Mouse (Mus musculus) kidney, postnatal 25 days (tissue): ENCODE measurements at regions not wholly inside any gene's neighbourhood (a gene's known extent, or its start where the extent isn't known, plus 50 kb on each side); places are given as distances from the start of the nearest gene placed in this dataset.
"Not testable (repeated sequence)": the region's sequence is repeated elsewhere in the genome, so short reads cannot be mapped to it uniquely, and the experiment has no call there.

Experiments
- DNase-seq, 2 experiments: peaks; one replicate each; pipeline ENCODE4 v3.0.0; 2021; ENCODE audit warnings: mixed read lengths in 2 of 2

DNA sequence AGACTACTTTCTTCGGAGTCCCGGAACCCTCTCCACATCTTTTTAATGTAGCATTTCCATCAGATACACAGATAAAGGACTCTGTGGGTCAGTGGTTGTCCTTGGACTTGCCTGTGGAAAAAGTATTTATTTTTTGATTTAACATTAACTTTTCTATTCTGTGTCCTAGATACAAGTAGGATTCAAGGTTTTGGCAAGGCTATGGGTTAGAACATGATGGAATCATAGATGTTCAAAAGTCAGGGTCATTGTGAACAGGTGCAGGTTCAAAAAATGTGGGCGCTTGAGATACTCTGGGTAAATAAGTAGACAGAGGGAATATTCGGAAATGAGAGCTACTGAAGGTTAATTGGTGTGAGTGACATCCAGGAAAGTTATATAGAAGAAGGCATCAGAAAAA is 347.7 kb downstream of the Cypt12 start:
- no peak for DNase-seq

DNA sequence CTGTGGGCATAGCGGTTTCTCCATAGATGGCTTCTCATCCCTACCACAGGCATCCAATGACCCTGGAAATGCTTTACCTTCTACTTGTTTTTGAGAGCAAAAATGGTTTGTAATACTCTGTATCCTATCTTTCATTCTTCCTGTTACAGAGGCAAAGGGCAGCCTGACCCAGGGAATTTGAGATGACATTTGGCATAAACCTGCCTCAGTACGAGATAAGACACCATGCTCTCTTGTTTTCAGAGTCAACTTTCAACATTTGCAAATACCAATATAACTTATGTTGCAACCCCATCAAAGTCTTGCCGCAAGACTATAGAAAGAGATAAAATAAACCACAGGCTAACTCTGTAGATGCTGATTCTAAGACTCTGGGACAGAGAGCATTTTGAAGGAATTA is 350.5 kb downstream of the Cypt12 start:
- DNase-seq: no peak

DNA sequence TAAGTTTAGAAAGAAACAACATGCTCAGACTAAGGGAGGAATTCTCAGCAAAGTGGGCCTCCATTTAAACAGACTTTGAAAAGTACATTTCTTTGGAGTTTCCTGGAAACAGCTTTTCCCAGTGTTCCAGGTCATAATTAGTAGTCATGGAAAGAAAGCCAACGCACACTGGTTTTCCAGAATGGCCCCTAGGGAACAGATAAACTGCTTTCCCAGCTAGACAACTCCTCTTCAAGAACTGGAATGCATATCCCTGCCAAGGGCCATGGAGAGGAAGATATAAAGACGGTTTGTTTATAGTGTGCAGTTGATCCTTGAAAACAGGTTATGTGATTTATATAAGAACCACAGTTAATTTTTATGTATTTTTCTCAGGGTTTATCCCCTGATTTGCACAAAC is 351.3 kb downstream of the Cypt12 start:
- DNase-seq: no peak

DNA sequence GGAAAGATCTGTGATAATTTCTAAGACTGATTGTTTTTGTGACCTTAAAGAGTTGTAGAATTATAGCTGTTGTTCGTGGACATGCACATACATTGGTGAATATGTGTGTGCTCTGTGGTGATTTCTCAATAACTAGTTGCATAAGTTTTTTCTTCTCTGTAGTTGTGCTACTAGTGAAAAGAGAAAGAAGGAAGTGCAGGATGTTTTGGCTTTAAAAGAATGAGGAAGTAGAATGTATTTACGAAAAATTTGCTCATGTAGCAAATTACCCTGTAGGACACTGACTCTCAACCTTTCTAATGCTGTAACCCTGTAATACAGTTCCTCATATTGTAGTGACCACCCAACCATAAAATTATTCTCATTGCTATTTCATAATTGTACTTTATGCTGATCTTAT is 371.2 kb downstream of the Cypt12 start:
- DNase-seq: no peak

DNA sequence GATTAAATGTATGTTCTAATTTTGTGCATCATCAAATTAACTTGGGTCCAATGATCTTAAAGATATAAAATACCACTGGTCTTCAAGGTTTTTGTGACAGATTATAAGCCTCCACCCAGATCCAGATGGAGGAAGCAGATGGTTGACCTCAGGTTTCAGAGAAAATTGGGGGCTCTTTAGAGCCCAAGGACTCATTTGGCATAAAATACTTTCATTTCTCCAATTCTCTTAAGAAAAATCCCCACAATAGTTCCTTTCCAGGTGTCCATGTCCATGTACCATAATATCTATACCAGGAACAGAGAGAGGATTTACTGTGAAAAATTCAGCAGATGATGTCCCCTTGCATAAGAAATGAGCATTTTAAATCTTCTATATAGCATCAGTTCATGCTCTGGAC is 385.0 kb downstream of the Cypt12 start:
- no peak for DNase-seq

DNA sequence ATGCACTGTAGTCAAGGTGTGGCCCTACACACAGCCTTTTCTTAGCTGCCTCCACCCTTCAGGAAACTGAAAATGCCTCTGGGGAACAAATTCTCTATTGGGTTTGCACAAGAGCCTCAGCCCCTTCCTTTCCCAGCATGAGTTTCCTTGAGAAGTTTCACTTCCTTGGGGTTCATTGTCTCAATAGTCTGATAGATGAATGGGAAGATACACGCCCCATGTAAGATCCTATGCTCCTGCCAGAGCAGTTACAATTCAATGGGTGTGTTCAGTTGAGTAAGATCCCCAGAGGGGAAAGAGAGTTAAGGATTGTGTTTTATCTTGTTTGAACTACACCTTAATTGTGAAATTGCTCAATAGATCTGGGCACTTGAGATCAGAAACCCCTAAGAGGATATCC is 391.0 kb downstream of the Cypt12 start:
- DNase-seq: no peak

DNA sequence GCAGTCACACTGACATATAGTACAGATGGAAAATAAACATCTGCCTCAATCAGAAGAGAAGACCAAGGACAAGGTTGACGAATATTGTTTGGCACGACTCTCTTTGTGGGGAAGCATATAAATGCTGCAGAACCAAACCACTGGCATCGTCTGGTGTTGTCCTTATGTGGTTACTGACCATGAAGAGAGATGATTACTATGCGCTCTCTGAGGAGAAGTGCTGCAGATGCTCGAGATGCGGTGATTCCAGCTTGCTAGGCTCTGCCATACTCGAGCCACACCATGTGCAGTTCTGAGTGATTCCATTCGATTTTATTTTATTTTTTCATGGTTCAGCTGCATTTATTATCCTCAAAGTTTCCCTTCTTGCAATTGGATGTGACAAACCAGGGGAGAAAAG is 393.5 kb downstream of the Cypt12 start:
- DNase-seq: no peak

DNA sequence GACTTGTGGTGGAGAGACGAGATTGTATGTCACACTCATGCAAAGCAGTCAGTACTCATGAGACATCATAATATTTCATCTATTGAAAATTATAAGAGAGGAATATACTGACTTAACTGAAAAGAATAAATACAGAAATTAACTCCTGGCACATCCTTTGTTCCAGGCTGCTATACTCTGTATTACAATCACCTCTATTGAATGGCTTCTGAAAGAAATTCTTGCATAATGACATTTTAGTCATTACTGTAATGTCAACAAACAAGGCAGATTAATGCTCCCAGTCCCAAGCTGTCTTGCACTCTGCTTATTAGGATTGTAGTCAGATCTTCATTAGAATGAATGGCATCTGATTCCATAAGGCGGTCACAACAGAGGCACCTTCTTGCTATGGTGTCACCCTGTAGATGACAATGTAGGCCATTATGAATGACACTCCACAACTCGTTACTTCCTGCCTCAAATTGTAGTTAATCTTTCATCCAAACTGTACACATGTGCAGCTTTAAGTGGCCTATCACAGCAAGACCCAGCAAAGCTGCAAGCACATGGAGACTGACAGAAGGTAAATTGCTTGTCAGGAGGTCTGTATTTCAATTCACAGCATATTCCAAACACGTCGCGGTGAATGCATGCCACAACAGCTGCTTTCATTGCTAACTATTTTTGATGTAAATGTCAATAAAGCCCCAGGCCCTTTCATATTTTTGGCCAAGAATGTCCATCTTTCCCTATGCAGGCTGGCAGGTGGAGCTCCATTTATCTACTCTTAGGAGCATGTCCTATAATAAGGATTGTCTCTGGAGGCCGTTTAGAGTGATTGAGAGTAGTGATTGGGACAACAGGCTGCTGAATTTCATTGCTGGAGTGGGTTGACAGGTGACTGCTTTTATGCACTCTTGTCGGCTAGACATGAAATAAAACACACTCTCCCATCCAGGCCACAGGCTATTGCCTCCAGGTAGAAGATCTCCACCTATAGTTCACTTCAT is 430.1 kb downstream of the Cypt12 start:
- DNase-seq: no peak

DNA sequence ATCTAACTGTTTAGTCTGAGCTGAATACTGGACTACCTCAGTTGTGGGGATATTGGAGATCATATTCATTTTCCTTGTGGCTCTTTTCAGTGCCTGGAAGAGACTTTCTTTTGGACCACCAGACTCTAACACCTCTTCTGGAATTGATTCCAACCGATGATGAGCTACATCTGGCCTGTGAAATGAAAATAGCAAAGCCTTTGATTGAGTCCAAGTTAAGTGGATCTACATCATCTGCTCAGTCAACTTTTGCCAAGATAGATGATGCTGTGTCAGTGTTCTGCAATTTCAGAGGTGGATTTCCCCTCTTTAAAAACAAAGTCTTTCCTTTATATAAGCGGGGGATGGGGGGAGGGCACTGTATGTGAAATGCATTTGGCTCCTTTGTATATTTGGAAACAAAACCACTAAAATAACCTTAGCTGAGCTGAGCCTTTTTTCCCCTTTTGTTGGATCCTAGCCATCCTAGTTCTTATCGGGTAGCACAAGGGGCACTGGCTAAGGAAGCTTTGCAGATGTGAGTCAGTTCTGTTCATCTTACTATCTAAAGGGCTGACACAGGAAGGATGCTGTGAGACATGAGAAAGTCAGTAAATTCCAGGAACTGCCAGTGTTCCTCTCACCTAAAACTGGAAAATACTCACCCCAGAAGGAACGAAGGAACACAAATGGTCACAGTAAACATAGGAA is 473.8 kb downstream of the Cypt12 start:
- no peak for DNase-seq

DNA sequence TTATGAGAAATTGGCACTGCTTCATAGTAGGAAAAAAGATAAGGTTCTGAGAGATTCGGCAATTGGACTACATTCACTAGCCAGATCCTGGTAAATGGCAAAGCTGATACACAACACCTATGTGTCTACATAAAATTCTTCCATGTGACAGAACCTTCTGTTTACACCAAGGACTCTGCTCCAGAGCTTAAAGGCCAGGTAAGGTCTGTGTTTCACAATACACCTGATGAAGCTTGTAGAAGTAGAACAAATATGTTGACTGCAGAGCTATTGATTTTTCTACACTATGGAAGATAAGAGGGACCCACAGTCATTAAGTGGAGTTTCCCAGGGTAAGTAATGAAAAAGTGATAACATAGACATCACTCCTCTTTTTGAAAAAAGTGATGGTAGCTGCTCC is 480.7 kb downstream of the Cypt12 start:
- no peak for DNase-seq

DNA sequence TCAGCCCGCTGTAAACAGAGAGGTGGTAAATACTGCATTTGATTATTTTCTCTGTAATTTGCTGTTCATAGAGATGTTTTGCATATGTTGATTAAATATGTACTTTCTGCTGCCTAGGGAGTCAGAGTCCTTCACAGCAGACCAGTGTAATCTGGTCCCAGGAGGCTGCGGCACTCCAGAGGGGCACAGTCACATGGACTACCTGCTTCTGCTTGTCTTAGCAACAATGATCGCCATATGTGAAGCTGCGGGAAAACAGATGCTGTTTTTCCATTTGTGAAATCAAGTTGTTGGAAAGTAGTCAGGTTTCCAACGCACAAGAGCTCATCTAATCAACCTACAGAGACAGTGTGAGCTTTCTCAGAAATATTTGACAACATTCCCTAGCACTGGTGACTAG is 490.6 kb downstream of the Cypt12 start:
- no peak for DNase-seq

DNA sequence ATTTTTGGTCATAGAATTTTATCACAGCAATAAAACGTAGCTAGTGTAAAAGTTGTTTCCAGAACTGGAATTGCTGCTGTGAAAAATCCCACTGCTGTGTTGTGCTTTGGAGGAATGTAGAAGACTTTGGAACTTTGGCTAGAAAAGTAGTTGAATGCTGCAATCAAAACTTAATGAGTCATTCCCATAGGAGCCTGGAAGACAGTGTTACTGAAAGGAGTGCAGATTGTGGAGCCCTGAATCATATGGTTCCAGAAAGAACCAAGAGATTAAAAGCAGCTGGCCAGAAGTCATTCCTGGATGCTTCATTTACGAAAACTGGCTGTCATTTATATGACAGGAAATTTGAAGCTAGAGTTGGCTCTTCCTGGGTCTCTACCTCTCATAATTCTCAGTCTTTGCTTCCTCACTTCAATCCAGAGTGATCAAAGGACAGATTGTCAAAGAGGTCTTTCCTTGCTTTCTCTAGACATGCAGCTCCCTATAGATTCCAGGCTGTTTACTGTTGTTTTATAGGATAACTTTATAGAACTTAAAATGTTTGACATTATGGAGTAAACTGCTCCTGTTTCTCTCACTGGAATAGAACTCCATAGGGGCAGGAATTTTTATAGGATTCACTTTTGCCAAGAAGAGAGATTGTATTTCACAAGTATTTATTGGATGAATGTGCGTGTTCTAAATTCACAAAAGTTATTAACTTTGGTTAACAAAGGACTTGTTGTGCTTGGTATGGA is 504.2 kb downstream of the Cypt12 start:
- DNase-seq: no peak

DNA sequence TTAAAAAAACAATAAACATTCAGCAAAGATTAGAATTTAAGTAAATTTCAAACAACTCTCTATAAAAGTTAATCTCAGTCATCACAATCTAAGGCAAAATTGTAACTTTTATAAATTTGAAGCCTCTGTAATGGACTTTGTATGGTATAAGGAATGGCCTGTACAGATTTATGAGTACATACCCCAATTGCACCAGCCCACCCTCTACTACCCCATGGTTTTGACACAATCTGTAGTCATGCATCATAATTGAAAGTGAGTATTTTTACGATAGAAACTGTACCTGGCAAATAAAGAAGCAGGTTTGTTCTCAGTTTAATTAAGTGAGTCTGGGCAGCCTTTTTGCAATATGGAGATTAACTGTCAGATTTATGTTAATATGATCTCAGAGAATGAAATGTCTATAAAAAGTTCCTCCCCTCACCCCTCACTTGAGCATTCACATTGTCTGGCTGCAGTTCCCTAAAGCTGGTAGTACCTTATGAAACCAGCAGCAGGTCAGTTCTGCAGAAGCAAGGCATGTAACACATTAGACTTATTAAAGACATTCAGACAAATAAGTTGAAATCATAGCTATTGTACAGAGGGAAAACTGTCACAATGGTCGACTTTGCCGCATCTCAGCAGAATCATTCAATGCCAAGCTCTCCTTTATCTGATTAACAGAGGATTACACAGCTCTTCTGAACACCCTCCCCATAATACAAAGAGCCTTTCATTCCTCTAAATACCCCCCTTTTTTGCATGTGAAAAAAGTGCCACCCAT is 505.2 kb downstream of the Cypt12 start:
- DNase-seq: no peak

DNA sequence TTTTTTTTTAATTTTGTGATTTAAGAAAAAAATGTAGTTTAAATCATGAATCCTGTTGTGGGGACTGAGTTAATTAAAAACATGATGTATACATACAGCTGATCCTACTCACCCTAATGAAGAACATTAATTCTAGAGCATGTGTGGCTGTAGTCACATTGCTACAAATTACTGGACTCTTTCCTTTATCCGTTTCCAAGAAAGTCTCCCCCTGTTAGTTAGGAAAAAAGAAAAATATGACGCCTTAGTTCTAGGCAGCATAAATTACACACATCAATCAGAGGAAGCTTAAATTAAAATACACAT is 505.7 kb downstream of the Cypt12 start:
- no peak for DNase-seq

DNA sequence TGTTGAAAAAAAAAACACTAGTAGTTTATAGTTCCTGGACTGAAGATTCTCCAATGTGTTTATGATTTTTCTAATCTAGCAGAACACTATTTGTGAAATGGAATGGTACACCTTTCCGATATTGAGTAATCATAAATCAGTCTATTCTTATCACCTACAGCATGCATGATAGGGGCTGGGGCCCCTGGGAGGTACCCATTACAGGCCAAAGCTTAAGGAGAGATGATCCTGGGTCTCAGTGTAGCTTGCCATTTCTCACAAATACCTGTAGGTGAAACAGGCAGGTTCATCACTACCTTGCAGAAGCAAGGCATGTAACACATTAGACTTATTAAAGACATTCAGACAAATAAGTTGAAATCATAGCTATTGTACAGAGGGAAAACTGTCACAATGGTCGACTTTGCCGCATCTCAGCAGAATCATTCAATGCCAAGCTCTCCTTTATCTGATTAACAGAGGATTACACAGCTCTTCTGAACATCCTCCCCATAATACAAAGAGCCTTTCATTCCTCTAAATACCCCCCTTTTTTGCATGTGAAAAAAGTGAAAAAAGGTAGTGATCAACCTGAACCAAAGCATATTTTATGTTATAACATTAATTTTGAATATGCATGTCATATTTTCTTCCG is 506.5 kb downstream of the Cypt12 start:
- not testable (repeated sequence) for DNase-seq

DNA sequence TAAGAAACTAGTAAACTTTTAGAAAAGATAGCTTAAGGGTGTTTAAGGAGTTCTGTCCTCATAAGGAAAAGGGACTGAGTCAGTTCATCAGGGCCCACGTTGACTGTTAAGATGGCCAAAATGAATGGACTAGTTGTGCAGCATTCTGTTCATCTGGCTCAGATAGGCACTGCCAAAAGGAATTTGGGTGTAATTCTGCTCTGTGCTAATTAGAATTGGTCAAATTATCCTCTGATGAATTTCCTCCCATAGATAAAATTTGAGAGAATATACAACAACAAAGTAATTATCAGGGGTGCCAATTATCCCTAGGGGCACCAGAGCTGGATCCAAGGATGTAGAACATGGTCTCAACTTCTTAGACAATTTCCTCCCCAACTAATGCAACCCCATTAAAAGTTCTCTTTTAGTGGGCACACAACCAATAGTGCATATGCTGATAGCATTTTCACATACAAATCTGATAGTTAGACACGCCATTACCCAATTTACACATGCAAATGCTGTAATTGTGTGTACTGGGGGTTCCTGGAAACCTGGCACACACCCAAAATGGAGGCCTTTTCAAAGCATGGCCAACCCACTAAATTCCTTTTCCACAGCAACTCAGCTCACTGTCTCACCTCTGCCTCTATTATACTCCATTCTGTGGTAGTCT is 508.0 kb downstream of the Cypt12 start:
- DNase-seq: no peak

DNA sequence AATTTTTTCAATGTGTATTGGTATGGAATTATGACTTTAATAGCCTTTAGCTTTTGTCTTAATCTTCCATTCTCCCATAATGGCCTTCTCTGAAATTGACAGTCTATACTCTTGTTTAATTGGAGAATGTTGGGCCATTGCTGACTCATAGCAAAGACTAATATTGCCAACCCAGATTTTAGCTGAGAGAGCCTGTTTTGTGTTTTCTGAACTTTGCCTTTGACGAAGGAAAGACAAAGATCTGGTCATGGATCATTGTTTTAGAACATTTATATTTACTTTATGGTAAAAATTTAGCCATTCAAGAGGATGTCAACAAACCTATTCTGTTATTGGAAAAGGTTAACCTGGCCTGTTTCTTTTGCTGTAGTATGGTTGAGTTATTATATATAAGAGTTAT is 512.1 kb downstream of the Cypt12 start:
- no peak for DNase-seq

DNA sequence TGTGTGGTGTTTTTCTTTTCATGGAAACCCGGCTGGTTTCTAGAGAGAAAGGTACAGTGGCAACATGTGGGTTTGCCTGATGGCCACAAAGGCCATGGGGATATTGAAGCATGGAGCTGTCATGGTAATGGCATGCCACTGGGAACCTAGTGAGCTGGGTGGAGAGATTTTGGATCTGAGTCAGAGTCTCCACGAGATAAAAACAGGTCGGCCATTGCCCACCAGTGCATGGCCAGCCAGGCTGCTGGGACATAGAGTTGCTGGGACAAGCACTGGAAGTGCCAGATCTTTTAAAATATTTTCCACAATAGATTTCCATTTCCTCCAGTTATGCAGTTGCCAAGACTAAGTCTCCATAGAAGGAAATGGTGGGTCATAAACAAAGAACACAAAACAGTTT is 523.6 kb downstream of the Cypt12 start:
- peak; percentile 6 to 52 for DNase-seq

DNA sequence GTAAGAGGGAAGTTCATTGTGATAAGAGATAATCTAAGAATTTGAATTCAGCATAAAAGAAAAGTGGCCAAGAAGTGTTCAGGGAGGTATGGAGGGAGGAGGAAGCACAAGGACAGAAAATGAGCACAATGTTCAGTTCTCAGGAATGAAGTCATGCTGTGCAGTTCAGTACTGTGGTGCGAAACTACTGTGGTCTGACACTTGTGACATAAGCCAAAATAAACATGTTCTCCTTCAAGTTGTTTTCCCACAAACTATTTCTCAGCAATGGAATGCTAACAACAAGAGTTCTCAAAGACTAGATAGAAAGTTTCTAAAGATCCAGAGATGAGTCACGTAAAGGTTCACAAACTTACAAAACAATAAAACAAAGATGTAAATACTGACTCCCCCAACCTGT is 531.3 kb downstream of the Cypt12 start:
- DNase-seq: no peak

DNA sequence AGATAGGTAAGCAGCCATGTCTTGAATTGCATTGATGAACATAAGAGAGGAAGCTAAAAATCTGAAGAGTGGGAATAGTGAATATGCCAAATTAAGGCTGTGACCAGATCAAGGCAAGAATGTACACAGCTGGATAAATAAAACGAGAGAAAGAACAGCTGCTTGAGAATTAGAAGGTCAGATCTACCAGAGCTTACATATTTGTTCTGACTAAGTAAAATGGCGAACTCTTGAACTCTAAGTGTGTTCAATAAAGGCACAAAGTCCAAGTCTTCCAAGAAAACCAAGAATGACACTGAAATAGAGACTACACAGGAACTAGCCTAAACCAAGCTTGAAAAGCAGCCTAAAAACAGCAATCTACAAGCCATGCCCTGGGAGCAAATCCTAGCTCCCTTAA is 533.8 kb downstream of the Cypt12 start:
- no peak for DNase-seq

DNA sequence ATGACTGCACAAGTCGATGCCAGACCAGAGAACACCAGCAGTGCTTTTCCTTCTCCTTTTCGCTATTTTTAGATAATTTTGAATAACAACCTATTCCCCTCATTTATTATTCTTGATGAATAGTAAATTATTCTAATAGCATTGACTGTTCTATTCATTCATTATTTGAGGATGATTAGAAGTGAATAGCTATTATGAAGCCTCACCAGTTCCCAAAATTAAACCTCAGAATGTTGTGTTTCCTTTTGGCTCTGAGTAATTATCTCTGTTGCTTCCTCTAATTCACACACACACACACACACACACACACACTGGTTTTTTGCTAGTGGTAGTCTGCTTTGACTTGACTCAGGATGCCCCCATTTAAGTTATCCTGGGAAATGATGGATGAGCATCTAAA is 540.7 kb downstream of the Cypt12 start:
- no peak for DNase-seq

DNA sequence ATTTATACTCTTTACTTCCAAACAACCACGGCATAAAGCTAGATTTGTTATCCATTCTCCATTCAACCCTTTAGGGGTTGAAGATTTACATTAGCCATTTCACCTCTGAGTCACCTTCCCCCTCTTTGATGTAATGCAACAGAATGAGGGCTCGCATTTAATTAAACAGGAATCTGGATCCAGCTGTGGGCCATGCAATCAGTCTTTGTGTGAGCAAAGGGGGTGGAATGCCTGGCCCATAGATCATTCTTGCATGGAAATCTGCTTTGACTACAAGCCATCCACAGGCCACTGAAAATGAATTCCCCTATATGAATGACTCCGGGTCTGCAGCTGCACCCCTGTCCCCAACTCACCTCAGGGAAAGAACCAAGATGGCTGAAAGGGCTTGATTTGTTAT is 574.4 kb downstream of the Cypt12 start:
- DNase-seq: no peak
